Mouse (Mus musculus) hindbrain, embryonic 13.5 days (tissue): Measurements from ENCODE around the gene Tcirg1. TPM values are rescaled to one million over a fixed set of nuclear protein-coding genes. Genes with fewer than 3 reads are reported as not detected.

Experiments used
- polyA plus RNA-seq: library from polyadenylated mRNA; unstranded; fragments of >200 nt; fragmentation: Nextera tagmentation; extraction: Ambion mirVana; gene quantifications from 2 replicates; pipeline ENCODE4 v1.2.1, GENCODE M21; 2015

The Tcirg1 gene
- polyA plus RNA-seq, 1 experiment from 2014 or later, result 15.0 TPM

Other genes with a start within 250 kb of the Tcirg1 start
- 1.4 and 2.0 TPM in 2 replicates for gene Lrp5, start 220.6 kb downstream of the Tcirg1 start, polyA plus RNA-seq
- gene 1810055G02Rik, start 198.8 kb downstream of the Tcirg1 start, polyA plus RNA-seq, result 33.5 and 33.9 TPM in 2 replicates
- gene Kmt5b, start 139.7 kb downstream of the Tcirg1 start, polyA plus RNA-seq, result 54.4 and 57.5 TPM in 2 replicates
- 52.9 TPM in 2 replicates for gene Chka, start 55.4 kb downstream of the Tcirg1 start, polyA plus RNA-seq
- gene Ndufs8, start 5.6 kb upstream of the Tcirg1 start, polyA plus RNA-seq, result 261 and 264 TPM in 2 replicates
- gene Aldh3b1, start 22.7 kb upstream of the Tcirg1 start, polyA plus RNA-seq, result 1.9 and 2.1 TPM in 2 replicates
- gene Unc93b1, start 28.1 kb upstream of the Tcirg1 start, polyA plus RNA-seq, result 10.1 and 13.2 TPM in 2 replicates
- not detected in 2 replicates for gene Aldh3b3, start 51.5 kb upstream of the Tcirg1 start, polyA plus RNA-seq
- gene Aldh3b2, start 65.2 kb upstream of the Tcirg1 start, polyA plus RNA-seq, result 0.22 and 0.32 TPM in 2 replicates
- 2.3 TPM in 2 replicates for gene Acy3, start 79.4 kb upstream of the Tcirg1 start, polyA plus RNA-seq
- 0.32 and 1.2 TPM in 2 replicates for gene Tbx10, start 85.6 kb upstream of the Tcirg1 start, polyA plus RNA-seq
- gene Nudt8, start 93.4 kb upstream of the Tcirg1 start, polyA plus RNA-seq, result 22.3 and 27.5 TPM in 2 replicates
- gene Gm49405, start 93.5 kb upstream of the Tcirg1 start, polyA plus RNA-seq, result 5.2 and 5.3 TPM in 2 replicates
- 6.5 and 7.8 TPM in 2 replicates for gene Doc2g, start 96.2 kb upstream of the Tcirg1 start, polyA plus RNA-seq
- 220 and 241 TPM in 2 replicates for gene Ndufv1, start 105.7 kb upstream of the Tcirg1 start, polyA plus RNA-seq
- gene Gstp1, start 130.9 kb upstream of the Tcirg1 start, polyA plus RNA-seq, result 418 and 433 TPM in 2 replicates
- 1.4 and 4.4 TPM in 2 replicates for gene Gstp2, start 138.9 kb upstream of the Tcirg1 start, polyA plus RNA-seq
- gene Gstp3, start 152.4 kb upstream of the Tcirg1 start, polyA plus RNA-seq, result not detected in 2 replicates
- gene Cabp2, start 174.4 kb upstream of the Tcirg1 start, polyA plus RNA-seq, result not detected in 2 replicates
- 79.8 and 81.0 TPM in 2 replicates for gene Cdk2ap2, start 190.0 kb upstream of the Tcirg1 start, polyA plus RNA-seq
- gene Pitpnm1, start 192.9 kb upstream of the Tcirg1 start, polyA plus RNA-seq, result 43.3 and 48.5 TPM in 2 replicates
- gene Aip, start 218.7 kb upstream of the Tcirg1 start, polyA plus RNA-seq, result 90.3 and 91.7 TPM in 2 replicates
- gene Gpr152, start 232.7 kb upstream of the Tcirg1 start, polyA plus RNA-seq, result not detected in 2 replicates
- gene Cabp4, start 236.9 kb upstream of the Tcirg1 start, polyA plus RNA-seq, result 0.29 and 0.30 TPM in 2 replicates
- 128 and 130 TPM in 2 replicates for gene Coro1b, start 241.5 kb upstream of the Tcirg1 start, polyA plus RNA-seq
- 0.47 and 0.66 TPM in 2 replicates for gene Ptprcap, start 246.5 kb upstream of the Tcirg1 start, polyA plus RNA-seq